Mouse (Mus musculus) spleen, adult 2 months (tissue): ENCODE measurements around the gene Ier5l. TPM values are rescaled to one million over a fixed set of nuclear protein-coding genes. Genes with fewer than 3 reads are reported as not detected.
A peak's percentile ranks its signal among the peaks of the same experiment; 100 is the strongest.

Source experiments
- DNase-seq, 2 experiments: peaks; one replicate each; pipeline versions ENCODE4 v3.0.0 to v3.0.0-alpha.2; 2012 to 2021; ENCODE audit warnings: low spot score in 2 of 2, low read depth in 1 of 2
- H3K27ac ChIP-seq: fragments of 200-500 bp; 2 replicates; pipeline ENCODE4 v1.5.1; 2012; ENCODE audit warnings: low read length, inconsistent platforms; ENCODE audit not compliant: insufficient read depth
- H3K27me3 ChIP-seq: fragments of 200-500 bp; 2 replicates; pipeline ENCODE4 v1.6.1; 2012; ENCODE audit warnings: mild to moderate bottlenecking, moderate library complexity, low read length, inconsistent platforms; ENCODE audit not compliant: control insufficient read depth, insufficient read depth
- H3K36me3 ChIP-seq: fragments of 200-500 bp; 2 replicates; pipeline ENCODE4 v1.6.1; 2012; ENCODE audit warnings: mild to moderate bottlenecking, low read length, inconsistent platforms; ENCODE audit not compliant: control insufficient read depth, insufficient read depth
- H3K4me1 ChIP-seq: fragments of 200-500 bp; 2 replicates; pipeline ENCODE4 v1.6.1; 2011; ENCODE audit warnings: inconsistent platforms; ENCODE audit not compliant: control insufficient read depth, insufficient read depth, insufficient read length
- H3K4me3 ChIP-seq: fragments of 200-500 bp; 2 replicates; pipeline ENCODE4 v1.5.1; 2011; ENCODE audit warnings: mild to moderate bottlenecking, inconsistent platforms; ENCODE audit not compliant: insufficient read depth, insufficient read length; ENCODE audit errors: extremely low read depth
- CTCF ChIP-seq: fragments of 200-500 bp; IDR thresholded peaks from 2 replicates; pipeline ENCODE4 v1.5.1; 2011; ENCODE audit warnings: mild to moderate bottlenecking, inconsistent platforms; ENCODE audit not compliant: insufficient read depth, insufficient read length, insufficient replicate concordance; ENCODE audit errors: extremely low read depth
- POLR2A ChIP-seq: fragments of 200-500 bp; IDR thresholded peaks from 2 replicates; pipeline ENCODE4 v1.6.1; 2011; ENCODE audit warnings: low read depth, low read length, inconsistent platforms
- WGBS: fragments of 180-500 bp; shearing (Covaris S2); methylation state at CpG from one replicate; pipeline ENCODE4 v1.1.7; 2018; 5-methylcytosine and 5-hydroxymethylcytosine counted together
- polyA plus RNA-seq: library from polyadenylated mRNA; depleted of rRNA; stranded (reverse); fragments of >200 nt; gene quantifications from 2 replicates; pipeline ENCODE4 v1.2.3, GENCODE M21; 2012; rRNA removed

Ier5l gene
- polyA plus RNA-seq, 1 experiment: 4.7 TPM

DNA sequence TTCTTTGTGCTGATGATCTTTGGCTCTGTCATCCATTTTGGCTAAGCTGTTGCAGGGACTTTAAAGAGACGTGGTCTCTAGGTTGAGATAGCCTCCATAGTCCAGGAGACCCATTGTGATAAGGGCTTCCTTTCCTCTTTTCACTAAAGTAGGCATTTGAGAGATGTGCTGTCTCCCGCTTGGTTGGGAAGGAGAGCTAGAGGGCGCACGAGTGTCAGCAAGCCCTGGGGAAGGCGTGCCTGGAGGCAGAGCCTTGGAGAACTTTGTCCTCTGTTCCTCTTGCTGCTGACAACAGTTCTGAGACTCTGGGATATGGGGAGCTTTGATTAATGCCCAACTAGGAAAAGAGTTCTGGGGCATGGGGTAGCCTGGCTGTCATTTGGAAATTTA, 37.9 kb downstream of the Ier5l start:
- no peak for DNase-seq
- WGBS: 91% methylated on average over 5 of the region's 5 CpGs
- Histone ChIP-seq H3K27ac (no peak overlapping the region), H3K27me3 (no peaks in the 10 kb centered on the region), H3K4me1 (peaks cover under 1% of the 10 kb centered on the region; the same call in 1 of the 2 replicates), H3K36me3 (peaks cover 31% of the 10 kb centered on the region), H3K4me3 (no peak overlapping the region)
- TF ChIP-seq POLR2A (no peak), CTCF (no peak)

DNA sequence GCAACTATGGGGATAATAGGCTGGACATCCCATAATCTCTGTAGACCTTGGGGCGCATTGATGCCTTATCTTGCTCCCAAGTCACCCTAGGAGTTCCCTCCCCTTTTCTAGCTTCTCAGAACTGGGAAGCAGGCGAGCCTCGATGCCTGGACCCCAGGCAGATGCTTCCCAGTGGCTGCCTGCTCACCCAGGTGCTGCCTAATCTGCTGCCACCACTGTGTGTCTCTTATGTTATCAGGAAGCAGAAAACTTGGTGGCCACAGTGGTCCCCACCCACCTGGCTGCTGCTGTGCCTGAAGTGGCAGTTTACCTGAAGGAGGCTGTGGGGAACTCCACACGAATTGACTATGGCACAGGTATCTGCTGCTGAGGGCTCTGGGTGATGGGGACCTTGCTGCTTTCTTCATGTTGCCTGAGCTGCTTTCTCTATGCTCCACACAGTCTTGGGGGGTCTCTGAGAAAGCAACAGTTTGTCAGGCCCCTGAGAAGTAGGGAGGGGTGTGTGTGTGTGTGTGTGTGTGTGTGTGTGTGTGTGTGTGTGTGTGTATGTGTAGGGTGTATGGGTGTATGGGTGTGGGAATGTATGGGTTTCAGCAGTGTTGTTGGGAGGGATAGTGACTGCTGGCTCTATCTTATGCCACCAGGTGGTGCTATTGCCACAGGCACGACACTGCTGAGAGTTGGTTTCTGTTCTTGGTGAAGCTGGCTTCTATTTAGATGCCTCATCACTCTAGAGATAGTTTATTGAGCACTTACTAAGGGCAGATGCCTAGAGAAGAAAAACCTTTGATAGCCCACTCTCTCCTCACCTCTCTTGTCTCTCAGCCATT, 38.5 kb downstream of the Ier5l start:
- DNase-seq: peak; percentile 59 to 69
- Histone ChIP-seq H3K4me3 (no peak overlapping the region), H3K27me3 (no peaks in the 10 kb centered on the region), H3K4me1 (no peaks in the 10 kb centered on the region), H3K36me3 (peaks cover 34% of the 10 kb centered on the region), H3K27ac (no peak overlapping the region)
- TF ChIP-seq POLR2A: no peak
- peak; percentile 90; the same call in 1 of the 2 replicates for TF ChIP-seq CTCF
- WGBS: 52% methylated on average over 5 of the region's 5 CpGs

DNA sequence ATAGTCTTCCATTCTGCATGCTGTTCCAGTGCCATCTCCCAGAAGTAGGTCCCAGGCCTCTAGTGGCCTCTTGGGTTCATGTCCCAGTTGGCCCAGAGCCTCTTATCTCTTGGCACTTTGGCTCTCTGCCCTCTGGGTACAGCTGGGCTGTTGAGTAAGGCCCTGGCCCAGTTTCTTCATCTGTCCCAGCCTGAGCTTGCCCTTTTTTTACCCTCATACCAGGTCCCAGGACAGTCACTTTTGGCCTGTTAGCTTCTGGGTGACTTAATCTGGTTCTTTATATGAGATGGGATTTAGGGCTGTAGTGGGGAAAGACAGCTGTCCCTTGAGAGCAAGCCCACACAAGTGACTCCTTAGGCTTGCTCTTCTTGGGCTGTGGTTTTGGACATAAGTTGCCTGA, 44.9 kb downstream of the Ier5l start:
- Histone ChIP-seq H3K4me3 (no peak overlapping the region), H3K27me3 (no peaks in the 10 kb centered on the region), H3K4me1 (no peaks in the 10 kb centered on the region), H3K36me3 (peaks cover 46% of the 10 kb centered on the region), H3K27ac (no peak overlapping the region)
- DNase-seq: no peak
- TF ChIP-seq CTCF: no peak
- no peak for TF ChIP-seq POLR2A

Other genes starting within 250 kb of the Ier5l start
- gene Lrrc8a, start 236.5 kb downstream of the Ier5l start, polyA plus RNA-seq: 22.1 and 25.6 TPM in 2 replicates
- gene Gm28035, start 233.7 kb downstream of the Ier5l start, polyA plus RNA-seq: 6.0 and 9.6 TPM in 2 replicates
- gene Phyhd1, start 208.0 kb downstream of the Ier5l start, polyA plus RNA-seq: 18.1 and 24.1 TPM in 2 replicates
- not detected in 2 replicates for gene Gm28038, start 193.2 kb downstream of the Ier5l start, polyA plus RNA-seq
- gene Dolk, start 187.9 kb downstream of the Ier5l start, polyA plus RNA-seq: 11.0 and 11.6 TPM in 2 replicates
- gene Nup188, start 187.8 kb downstream of the Ier5l start, polyA plus RNA-seq: 32.4 and 45.2 TPM in 2 replicates
- 92.3 and 114 TPM in 2 replicates for gene Sh3glb2, start 114.9 kb downstream of the Ier5l start, polyA plus RNA-seq
- 11.1 and 11.7 TPM in 2 replicates for gene Miga2, start 110.0 kb downstream of the Ier5l start, polyA plus RNA-seq
- 31.9 and 48.2 TPM in 2 replicates for gene Dolpp1, start 82.0 kb downstream of the Ier5l start, polyA plus RNA-seq
- 53.9 and 55.2 TPM in 2 replicates for gene Crat, start 58.4 kb downstream of the Ier5l start, polyA plus RNA-seq
- 136 and 152 TPM in 2 replicates for gene Ptpa, start 58.2 kb downstream of the Ier5l start, polyA plus RNA-seq
- gene Cstad, start 120.8 kb upstream of the Ier5l start, polyA plus RNA-seq: 0.85 and 1.5 TPM in 2 replicates